Mouse (Mus musculus) 416B (cell line): ENCODE measurements around the gene Zfp334.

Experiments used
- DNase-seq: peaks from one replicate; pipeline ENCODE4 v3.0.0; 2011; ENCODE audit warnings: low read depth

Gene Zfp334

DNA sequence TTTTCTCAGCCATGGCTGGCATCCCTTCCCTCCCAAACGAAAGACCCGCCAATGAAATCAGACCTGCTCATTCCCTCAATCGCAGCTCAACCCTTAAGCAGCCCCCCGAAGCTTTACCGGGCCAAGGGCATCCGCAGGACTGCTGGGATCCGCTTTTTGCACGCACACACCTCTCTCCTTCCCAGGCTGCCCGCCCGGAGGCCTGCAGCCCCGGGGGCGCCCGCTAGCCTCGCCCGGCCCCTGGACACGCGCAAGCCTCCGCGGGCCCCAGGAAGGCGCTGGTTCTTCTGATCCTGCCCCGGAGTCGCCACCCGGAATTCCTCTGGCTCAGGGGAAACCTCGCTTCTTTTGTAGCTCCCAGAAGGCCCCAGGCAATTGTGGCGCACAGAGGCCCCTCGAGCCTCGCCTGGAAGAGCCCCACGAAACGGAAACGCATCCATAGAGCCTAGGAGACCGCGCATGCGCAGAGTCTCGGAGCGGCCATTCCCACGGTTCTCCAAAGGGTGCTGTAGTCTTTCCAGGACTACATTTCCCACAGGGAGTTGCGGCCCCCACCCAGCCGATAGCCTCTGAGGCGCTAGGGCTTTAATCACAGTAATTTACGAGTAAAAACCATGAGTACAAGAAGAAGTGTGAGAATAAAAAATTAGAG lies at the start of gene Zfp334:
Zfp334 (minus strand) TSS at position 416 of the 652 bp plus-strand sequence.
- no peak for DNase-seq

DNA sequence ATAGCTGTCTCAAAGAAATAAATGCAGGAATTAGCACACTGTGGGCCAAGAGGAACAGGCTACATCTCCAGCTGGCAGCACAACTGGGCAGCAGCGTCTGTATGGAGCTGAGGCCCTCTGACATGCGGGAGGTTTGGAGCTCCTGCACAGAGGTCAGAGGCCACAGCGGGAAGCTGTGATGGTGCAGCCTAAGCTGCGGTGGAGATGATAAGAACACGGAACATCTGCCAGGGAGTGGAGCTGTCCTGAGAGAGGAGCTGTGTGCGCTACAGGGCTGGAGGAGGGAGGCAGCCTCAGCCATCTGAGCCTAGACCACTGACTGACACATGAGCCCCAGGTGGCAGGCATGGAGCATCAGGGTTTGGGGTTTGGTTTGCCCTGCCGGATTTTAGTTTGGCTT lies 40.6 kb upstream of the Zfp334 start:
- no peak for DNase-seq

DNA sequence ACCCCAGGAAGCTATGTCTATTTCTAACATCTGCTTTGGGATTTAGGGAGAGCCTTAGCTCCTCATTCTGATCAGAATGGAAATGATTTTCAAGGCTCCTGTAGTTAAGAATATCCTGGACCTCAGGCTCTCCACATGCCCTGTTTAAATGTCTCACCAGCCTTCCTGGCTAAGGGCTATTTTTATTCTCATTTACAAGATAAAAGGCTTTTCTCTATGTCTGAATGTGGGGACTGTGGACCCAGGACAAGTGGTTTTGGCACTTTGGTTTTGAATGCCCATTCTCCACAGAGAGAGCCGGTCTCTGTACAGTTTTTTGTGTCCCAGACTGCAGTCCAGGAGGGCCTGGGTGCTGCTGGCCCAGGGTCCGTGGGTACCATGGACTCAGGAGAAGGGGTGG lies 32.1 kb upstream of the Zfp334 start:
- DNase-seq = no peak

DNA sequence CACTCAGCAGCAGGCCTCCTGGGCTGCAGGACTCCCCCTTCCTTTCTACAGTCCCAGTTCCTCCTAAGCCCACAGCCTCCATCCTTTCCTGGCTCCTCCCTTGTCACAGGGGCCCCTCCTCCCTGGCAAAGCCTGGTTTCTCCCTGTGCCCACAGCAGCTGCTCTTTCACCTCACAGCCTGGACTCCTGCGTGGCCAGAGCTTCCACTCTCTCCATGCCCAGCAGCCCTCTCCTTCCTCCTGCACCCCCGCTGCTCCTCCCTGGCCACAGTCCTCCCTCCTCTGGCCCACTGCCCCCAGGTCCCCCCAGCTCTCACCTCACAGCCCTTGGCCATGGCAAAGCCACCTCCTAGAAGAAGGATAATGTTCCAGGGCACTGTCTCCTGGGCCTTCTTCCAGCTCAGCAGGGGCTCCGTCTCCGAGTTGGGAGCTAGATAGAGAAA lies 31.6 kb upstream of the Zfp334 start:
- no peak for DNase-seq

DNA sequence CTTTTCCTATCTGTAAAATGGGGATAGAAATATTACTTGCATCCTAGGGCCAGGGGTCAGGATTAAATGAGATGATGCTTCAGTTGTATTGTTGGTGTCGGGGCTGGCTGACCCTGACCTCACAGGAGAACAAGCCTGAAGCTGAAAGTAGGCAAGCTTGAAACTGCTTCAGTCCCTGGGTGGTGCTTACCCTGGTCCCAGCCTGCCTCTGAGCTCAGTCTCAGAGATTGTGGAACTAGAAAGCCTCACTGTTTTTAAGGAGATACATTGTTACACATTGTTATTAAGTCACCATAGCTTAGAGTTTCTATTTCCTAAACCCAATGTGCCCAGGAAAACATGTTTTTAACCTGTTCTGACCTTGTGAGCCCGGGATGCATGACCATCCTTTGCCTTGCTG lies 30.5 kb upstream of the Zfp334 start:
- DNase-seq = no peak

DNA sequence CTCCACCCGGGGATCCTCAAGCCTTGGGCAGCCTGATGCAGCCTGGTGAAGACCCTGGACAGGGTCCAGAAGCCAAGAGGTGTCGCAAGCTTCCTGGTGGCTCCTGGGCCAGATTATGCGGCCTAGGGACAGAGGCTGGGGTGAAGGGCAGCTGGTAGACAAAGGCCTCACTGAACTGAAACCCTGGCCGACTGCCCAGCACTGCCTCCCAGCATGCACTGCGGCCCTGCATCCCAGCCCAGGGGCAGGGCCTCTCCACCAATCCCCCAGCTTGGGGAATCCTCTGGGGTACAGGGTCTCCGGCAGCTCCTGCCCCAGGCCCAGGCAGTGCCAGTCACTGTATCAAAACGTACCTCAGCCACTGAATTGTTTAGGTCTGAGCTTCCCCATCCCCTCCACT lies 29.2 kb upstream of the Zfp334 start:
- peak; percentile 49 for DNase-seq

DNA sequence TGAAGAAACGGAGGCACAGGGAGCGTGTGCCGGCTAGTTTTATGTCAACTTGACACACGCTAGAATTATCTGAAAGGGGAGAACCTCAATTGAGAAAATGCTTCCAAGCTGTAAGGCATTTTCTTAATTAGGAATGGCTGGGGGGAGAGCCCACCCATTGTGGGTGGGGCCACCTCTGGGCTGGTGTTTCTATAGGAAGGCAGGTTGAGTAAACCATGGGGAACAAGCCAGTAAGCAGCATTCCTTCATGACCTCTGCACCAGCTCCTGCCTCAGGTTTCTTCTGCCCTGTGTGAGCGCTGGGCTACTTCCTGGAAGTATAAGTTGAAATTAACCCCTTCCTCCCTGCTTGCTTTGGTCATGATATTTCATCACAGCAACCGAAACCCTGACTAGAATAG lies 27.7 kb upstream of the Zfp334 start:
- no peak for DNase-seq

DNA sequence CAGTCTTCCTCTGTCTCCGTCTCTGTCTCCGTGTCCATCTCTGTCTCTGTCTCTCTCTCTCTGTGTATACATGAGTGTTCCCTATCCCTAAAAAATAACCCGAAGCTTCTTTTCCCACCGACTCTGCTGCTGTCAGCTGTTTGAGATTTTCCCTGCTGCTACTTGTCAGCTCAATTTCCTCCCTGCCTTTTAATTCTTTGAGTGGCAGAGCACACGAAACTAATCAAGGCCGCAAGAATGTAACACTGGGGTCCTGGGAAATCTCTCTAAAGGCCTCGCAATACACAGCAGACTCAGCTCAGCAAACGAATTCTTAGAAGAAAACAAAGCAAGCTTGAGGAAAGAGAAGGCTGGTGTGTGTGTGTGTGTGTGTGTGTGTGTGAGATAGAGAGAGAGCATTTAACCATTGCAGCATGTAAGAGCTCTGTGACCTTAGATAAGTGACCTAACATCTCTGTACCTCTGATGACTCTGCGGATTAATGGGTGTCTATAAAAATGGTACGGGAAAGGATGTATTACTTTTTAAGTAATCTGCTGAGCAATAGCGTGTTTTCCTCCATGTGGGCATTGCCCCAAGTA lies 27.2 kb upstream of the Zfp334 start:
- DNase-seq = no peak

DNA sequence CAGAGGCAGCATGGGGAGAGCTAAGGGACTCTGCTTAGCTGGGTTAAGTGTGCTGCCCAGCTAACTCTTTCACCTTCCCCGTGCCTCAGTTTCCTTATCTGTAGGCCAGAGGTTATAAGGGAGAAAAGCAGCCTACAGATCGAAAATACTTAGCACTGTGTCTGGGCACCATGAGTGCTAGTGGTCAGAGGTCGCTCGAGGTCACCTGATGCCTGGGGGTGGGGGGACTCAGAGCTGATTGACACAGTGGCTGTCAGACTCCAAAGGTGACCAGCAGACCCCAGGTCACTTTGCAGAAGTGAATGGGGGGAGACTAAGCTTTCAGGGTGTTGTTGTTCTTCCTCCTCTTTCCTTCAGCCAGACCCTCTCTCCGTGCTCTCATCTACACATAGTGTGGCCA lies 26.3 kb upstream of the Zfp334 start:
- no peak for DNase-seq

DNA sequence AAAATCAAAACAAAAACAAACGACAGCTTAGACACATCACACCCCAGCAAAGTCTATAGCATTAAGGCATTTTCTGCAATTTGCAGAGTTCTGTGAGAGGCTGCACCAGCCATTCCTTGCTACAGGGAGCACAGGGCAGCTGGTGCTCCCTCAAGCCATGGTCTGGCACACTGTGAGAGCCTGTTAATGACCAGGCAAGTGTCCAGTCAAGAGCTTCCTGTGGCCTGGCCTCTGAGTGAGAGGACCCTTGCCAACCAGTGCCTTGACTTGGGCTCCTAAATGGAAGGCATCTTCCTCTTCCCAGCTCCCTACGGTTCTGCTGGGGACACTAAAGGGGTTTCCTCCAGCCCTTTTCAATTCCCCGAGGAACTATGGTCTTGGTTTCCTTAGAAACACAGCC lies 25.8 kb upstream of the Zfp334 start:
- no peak for DNase-seq

DNA sequence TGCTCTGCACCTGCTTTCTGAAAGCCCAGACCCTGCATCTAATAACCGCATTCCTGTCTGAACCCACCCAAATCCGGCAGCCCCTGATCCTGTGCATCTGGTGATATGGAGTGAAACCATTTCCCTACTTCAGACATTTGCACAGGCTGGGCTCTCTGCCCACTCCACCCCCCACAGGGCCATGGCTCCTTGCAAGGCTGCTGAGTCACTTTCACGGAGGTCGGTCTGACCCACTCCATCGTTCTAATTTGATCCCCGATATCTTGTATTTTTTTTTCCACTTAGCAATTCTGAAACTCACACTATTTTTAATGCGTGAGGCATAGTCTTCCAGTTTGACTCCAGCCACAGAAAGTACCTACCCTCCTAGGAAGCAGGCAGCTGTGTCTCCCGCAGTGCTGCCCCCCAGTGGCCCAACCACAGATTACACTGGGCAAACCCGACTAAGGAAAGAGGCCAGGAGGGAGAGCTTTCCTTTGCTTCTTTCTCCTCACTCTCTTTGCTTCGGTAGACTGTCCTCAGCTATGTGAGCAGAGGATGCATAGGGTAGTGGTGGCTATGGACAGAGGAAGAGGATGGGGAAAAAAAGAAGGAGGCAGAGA lies 19.7 kb upstream of the Zfp334 start:
- DNase-seq = peak; percentile 43

DNA sequence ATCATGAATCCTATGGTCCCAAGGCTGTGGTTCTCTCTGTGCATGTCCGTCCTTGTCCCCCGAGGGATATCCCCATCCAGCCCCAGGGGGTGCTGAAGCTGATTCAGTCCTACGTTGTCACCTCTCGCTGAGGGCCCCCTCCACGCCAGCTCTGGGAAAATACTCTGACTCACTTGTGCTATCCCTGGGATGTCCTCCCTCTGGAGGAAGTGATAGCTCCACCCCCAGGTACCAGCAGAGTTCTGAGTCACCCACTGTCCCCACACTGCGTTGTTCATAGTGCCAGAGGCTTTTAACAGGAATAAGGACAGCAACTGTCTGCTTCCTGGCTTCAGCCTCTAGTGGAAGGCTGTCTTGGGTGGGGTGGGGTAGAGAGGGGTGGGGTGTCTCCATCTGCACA lies 17.3 kb upstream of the Zfp334 start:
- peak; percentile 74 for DNase-seq

DNA sequence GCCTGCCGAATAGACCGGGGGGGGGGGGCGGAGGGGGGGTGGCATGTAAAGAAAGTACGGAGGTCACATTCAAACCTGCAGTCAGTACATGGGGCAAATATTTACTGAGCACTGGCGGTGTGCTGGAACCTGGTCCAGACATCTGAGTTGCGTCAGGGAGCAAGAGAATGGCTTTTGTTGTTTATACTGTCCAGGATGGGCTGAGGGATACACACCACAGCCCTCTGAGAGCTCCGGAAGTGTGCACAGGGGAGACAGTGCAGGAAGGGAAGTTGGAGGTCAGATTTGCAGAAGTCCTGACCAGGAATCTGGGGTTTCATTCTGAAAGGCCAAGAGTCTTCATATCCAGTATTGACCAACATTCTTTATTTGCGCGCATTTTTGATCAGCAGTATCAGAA lies 16.9 kb upstream of the Zfp334 start:
- peak; percentile 70 for DNase-seq

DNA sequence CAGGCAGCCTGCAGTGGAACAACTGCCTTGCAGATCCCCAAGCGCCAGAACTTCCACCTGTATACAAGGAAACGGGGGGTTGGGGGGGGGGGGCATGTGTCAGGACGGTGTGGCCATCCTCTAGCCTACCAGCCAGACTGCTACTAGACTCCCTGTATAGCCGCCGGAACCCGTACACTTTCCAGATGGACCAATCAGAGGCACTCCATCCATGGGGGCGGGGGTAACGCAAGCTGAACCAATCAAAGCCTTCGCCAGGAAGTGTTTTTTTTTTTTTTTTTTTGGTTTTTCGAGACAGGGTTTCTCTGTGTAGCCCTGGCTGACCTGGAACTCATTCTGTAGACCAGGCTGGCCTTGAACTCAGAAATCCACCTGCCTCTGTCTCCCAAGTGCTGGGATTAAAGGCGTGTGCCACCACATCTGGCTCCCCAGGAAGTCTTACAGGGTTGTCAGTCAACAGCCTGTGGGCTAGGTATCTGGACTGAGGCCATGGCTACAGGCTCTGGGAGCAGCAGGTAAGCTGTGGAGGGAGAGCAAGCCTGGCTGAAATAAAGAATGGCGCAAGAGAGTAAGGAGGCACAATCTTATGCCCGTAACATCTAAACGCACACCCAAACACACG lies 10.2 kb upstream of the Zfp334 start:
- DNase-seq = no peak

DNA sequence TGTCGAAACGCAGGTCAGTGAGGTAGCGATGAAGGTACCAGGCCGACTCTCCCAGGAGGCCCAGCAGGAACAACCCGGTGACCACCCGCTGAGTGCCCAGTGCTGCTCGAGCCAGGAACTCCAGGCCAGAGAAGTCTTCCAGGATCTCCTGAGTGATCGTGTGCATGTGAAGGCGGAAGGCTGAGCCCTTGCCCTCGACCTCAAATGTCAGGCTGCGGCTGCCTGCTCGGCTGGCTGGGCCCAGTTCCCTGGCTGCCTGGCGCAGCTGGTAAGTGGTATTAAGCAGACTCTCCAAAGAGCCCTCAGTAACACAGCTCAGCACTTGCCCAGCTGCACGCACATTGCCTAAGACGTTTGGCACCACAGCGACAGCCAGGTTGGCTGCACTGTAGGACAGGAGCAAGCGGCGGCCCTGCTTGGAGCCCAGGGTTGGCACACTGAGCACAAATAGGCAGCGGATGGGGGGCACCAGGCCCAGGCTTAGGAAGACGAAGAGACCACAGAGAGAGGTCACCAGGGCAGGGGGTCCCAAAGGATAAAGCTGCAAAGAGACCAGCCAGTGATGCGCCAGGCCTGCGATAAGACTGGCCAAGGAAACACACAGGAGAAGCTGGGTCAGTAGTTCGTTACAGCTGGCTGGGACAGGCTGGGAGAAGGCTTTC lies 9.6 kb upstream of the Zfp334 start:
- DNase-seq = no peak

DNA sequence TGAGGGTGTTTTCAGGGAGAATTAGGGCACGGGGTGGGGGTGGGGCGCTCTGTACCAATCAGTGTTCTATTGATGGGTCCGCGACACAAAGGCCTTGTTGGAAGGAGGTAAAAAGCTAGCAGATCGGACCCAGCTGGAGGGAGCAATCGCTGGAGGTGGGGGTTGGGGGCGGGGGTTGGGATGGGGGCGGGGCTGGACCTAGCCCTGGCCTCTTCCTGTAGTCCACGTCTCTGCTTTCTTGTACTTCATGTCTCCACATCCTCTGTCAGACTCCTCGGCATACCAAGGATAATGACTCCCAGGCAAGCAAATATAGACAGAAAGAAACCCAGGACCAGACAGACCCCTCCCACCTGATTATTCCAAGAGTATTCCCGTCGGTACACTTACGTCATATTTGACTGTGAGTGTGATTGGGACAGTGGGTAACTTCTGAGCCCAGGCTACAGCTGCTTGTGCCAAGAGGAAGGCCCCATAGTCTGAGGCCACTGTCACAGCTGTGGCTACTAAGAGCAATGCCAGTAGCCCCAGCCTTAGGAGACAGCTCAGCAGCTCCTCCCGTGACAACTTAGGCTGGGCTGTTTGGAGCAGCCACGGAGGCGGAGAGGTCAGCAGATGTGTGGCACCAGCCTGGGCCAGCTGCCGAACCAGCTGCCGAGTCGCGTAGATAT lies 8.9 kb upstream of the Zfp334 start:
- no peak for DNase-seq

DNA sequence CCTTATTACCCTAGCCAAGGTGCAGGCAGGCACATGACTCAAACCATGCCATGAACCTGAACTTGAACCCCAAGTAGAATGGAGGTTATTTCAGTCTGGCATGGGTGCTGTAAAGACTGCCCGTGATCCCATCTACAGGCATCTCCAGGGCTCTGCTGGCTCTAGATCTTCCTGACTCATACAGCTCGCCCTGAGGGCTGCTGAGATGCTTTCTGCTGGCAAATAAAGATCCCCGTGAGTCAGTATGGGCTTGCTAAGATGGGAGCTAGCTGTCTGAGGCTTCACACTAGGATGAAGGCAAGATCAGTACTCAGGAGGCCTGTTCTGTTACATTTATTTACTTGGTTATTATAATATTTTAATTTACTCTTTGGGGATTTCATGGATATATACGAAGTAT lies 4.1 kb upstream of the Zfp334 start:
- no peak for DNase-seq

DNA sequence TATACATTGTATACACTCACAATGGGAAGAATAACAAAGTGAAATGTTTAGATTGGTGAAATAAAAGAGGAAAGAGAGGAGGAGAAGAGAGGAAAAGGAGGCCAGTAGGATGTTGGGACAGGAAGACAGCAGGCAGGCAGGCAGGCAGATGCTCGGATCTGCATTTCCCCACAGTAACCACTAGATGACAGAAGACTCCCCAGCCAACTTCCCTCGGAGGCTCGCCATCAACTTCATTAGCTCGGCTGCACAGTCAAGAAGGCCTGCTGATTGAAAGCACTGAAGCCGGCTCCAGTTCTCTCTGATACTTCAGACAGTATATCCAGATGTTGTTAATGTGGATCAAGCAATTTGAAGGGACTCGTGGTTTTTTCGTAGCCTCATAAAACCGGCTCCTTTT lies 3.5 kb upstream of the Zfp334 start:
- DNase-seq = peak; percentile 63

DNA sequence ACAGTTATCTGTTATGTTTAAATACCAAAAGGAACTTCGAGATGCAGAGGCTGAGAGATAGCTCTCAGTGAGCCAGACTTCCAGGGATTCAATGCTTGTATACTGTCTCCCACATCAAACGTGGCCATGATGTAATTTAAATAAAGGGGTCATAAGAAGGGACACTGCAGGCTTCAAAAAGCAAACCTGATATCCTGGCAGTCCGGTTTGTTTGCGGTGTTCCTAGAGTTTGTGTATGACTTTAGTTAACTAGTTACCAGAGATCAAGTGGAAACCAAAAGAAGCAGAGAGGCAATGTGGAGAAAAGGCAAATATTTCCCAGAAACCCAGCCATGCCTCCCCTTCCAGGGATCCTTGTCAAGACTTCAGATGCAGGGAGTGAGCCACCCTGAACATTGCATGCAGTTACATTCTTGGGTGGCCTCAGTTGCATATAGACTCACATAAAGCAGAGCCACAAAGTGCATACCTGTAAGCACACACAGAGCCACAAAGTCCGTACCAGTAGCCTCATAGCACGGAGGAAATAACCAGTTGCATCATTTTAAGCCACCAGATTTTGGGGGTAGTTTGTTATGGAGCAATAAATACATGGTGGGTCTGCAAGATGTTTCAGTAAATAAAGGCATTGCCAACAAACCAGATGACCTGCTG lies 1.4 kb upstream of the Zfp334 start:
- no peak for DNase-seq

DNA sequence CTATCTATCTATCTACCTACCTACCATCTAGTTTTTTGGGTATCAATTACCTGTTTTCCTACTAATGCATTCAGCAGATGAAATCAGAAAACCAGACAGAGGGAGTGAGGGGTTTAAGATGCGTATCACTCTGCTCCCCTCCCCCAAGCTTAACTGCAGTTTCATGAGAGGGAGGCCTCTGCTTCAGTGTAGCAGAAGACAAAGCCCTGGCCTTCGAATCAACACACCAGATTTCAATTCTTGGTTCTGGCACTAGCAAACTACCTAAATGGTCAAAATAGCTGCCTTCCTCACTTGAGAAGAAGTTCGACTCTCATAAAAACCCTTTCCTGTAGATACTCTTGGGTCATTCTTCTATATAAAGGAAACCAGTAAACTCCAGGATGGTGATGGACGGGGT lies 689 bp downstream of the Zfp334 start:
- DNase-seq = no peak

DNA sequence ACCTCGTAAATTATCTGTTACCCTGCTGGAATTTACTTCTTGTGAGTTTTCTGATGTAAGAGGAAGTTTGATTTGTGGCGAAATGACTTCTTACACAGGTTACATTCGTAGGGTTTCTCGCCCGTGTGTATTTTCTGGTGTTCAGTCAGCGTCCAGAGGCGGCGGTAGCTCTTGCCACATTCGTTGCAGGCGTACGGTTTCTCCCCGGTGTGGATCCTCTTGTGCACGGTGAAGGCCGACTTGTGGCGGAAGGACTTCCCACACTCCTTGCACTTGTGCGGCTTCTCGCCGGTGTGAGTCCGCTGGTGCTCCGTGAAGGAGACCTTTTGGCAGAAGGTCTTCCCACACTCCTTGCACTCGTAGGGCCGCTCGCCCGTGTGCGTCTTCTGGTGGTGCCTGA lies 8.0 kb downstream of the Zfp334 start:
- DNase-seq = no peak

DNA sequence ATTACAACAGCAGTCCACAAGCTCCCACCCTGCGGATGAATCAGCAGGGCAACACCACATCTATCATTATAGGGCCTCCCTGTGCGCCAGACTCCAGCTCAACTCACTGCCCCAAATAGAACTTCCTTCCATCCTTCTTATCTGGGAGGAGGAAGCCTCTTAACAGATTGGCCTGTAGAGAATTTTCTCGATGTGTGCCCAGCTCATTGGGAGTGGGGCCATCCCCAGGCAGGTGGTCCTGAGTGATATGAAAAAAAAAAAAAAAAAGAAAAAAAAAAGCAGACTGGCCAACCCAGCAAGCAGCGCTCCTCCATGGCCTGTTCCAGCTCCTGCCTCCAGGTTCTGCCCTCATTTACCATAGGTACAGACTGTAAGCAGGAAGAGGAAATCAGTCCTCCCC lies 12.1 kb downstream of the Zfp334 start:
- DNase-seq = no peak
